Mouse (Mus musculus) liver, embryonic 14.5 days (tissue): ENCODE results near the gene Fads3. TPM values are rescaled to one million over a fixed set of nuclear protein-coding genes. Genes with fewer than 3 reads are reported as not detected.

Experiments
- ATAC-seq: fragments of 200-750 bp; cut with Nextera tagmentation; 2 replicates; pipeline ENCODE4 v1.8.0; 2017; ENCODE audit warnings: moderate number of reproducible peaks, mild to moderate bottlenecking, moderate library complexity; ENCODE audit not compliant: insufficient read depth
- DNase-seq, 3 experiments: peaks; one replicate each; pipeline ENCODE4 v3.0.0-alpha.2; 2012 to 2013; ENCODE audit warnings: low read depth in 3 of 3, low spot score in 3 of 3
- H3K27ac ChIP-seq: fragments of 300-500 bp; sonication (generic); 2 replicates; pipeline ENCODE4 v1.5.1; 2014; ENCODE audit warnings: moderate library complexity, mild to moderate bottlenecking, control low read depth, inconsistent platforms
- H3K27me3 ChIP-seq: fragments of 300-500 bp; sonication (generic); 2 replicates; pipeline ENCODE4 v1.6.1; 2014; ENCODE audit warnings: mild to moderate bottlenecking, low read length, moderate library complexity; ENCODE audit not compliant: control insufficient read depth, insufficient read depth
- H3K36me3 ChIP-seq: fragments of 300-500 bp; sonication (generic); replicated peaks from 2 replicates; pipeline ENCODE4 v1.6.1; 2014; ENCODE audit warnings: low read depth; ENCODE audit not compliant: control insufficient read depth, insufficient read depth
- H3K4me1 ChIP-seq, 2 experiments: fragments of 200-500 bp in 1 of 2; fragments of 300-500 bp in 1 of 2; sonication (generic) in 1 of 2; replicated peaks; 2 replicates each; pipeline ENCODE4 v1.6.1; 2012 to 2014; ENCODE audit warnings: antibody characterized with exemption in 1 of 2, inconsistent platforms in 1 of 2, low read length in 1 of 2; ENCODE audit not compliant: control insufficient read depth in 2 of 2, insufficient read depth in 2 of 2
- H3K4me2 ChIP-seq: fragments of 300-500 bp; sonication (generic); 2 replicates; pipeline ENCODE4 v1.6.1; 2014; ENCODE audit warnings: low read depth, mild to moderate bottlenecking, control low read depth, moderate library complexity
- H3K4me3 ChIP-seq, 2 experiments: fragments of 200-500 bp in 1 of 2; fragments of 300-500 bp in 1 of 2; sonication (generic) in 1 of 2; 2 replicates each; pipeline ENCODE4 v1.5.1; 2012 to 2014; ENCODE audit warnings: low read depth in 2 of 2, low read length in 2 of 2, mild to moderate bottlenecking in 2 of 2, control low read depth in 1 of 2, inconsistent platforms in 1 of 2, moderate library complexity in 1 of 2; ENCODE audit not compliant: insufficient read depth in 1 of 2
- H3K9ac ChIP-seq: fragments of 300-500 bp; sonication (generic); replicated peaks from 2 replicates; pipeline ENCODE4 v1.6.1; 2014; ENCODE audit warnings: mild to moderate bottlenecking, control low read depth, moderate library complexity
- H3K9me3 ChIP-seq: fragments of 300-500 bp; sonication (generic); 2 replicates; pipeline ENCODE4 v1.6.1; 2016; ENCODE audit warnings: low read length, mixed read lengths; ENCODE audit not compliant: control insufficient read depth
- CTCF ChIP-seq: IDR thresholded peaks from 2 replicates; pipeline ENCODE4 v1.5.1; 2016; ENCODE audit warnings: antibody characterized with exemption, low read depth, control low read depth
- EP300 ChIP-seq: IDR thresholded peaks from 2 replicates; pipeline ENCODE4 v1.6.1; 2016; ENCODE audit warnings: antibody characterized with exemption, low read depth
- WGBS: fragments of 180-500 bp; shearing (Covaris S2); extraction: QIAGEN DNeasy Blood & Tissue Kit; methylation state at CpG from one replicate; pipeline ENCODE4 v1.1.7; 2014; ENCODE audit not compliant: insufficient replicate concordance; 5-methylcytosine and 5-hydroxymethylcytosine counted together
- polyA plus RNA-seq, 2 experiments: library from polyadenylated mRNA; depleted of rRNA in 1 of 2; stranded (reverse) in 1 of 2; unstranded in 1 of 2; fragments of >200 nt; fragmentation: Nextera tagmentation in 1 of 2; extraction: Ambion mirVana in 1 of 2; gene quantifications; 2 replicates each; pipeline versions ENCODE4 v1.2.1 to v1.2.3; 2012 to 2014

The Fads3 gene
- polyA plus RNA-seq, 2 experiments, result 4.4 to 8.2 TPM

GRCm38 (mm10) chr19:10073145-10073544 lies 31.8 kb downstream of the Fads3 start:
- DNase-seq, result no peak

GRCm38 (mm10) chr19:10078392-10078791 lies 37.0 kb downstream of the Fads3 start:
- Histone ChIP-seq H3K27me3 (no peaks in the 10 kb centered on the region), H3K27ac (no peak overlapping the region), H3K36me3 (peaks cover 50% of the 10 kb centered on the region), H3K4me1 (no peaks in the 10 kb centered on the region), H3K9me3 (no peaks in the 10 kb centered on the region), H3K9ac (no peak overlapping the region), H3K4me2 (no peak overlapping the region), H3K4me3 (no peak overlapping the region)
- no peak for DNase-seq
- no peak for ATAC-seq
- TF ChIP-seq CTCF (no peak), EP300 (no peak)
- WGBS, result 79% methylated on average over 6 of the region's 6 CpGs

More at GRCm38 (mm10) chr19:10073145-10073544, 31.8 kb downstream of the Fads3 start:
- Histone ChIP-seq H3K4me3 (no peak overlapping the region), H3K4me1 (no peaks in the 10 kb centered on the region), H3K4me2 (no peak overlapping the region), H3K36me3 (peaks cover 37% of the 10 kb centered on the region), H3K27me3 (no peaks in the 10 kb centered on the region), H3K9me3 (no peaks in the 10 kb centered on the region), H3K9ac (no peak overlapping the region), H3K27ac (no peak overlapping the region)
- no peak for ATAC-seq
- TF ChIP-seq EP300 (no peak), CTCF (no peak)
- 73% methylated on average over 5 of the region's 5 CpGs for WGBS

GRCm38 (mm10) chr19:10080384-10080783 lies 39.0 kb downstream of the Fads3 start:
- TF ChIP-seq CTCF (no peak), EP300 (no peak)
- Histone ChIP-seq H3K9me3 (no peaks in the 10 kb centered on the region), H3K36me3 (peaks cover 42% of the 10 kb centered on the region), H3K4me2 (no peak overlapping the region), H3K4me3 (no peak overlapping the region), H3K9ac (no peak overlapping the region), H3K4me1 (no peaks in the 10 kb centered on the region), H3K27me3 (no peaks in the 10 kb centered on the region), H3K27ac (no peak overlapping the region)
- DNase-seq (no peak), ATAC-seq (no peak)
- WGBS, result 86% methylated on average over 7 of the region's 7 CpGs

- WGBS, result 36% methylated on average over 3 of the region's 3 CpGs
- peaks cover 29% of the 10 kb centered on the region for H3K36me3 ChIP-seq
- ATAC-seq, result no peak; the same call in 1 of the 2 replicates
Observed at GRCm38 (mm10) chr19:10082105-10082504, 40.7 kb downstream of the Fads3 start.

GRCm38 (mm10) chr19:10085454-10085853 lies 44.1 kb downstream of the Fads3 start:
- H3K4me3 ChIP-seq, result no peak overlapping the region
- ATAC-seq (no peak), DNase-seq (no peak)
- 78% methylated on average over 9 of the region's 9 CpGs for WGBS
- H3K27me3 ChIP-seq, result no peaks in the 10 kb centered on the region
- no peaks in the 10 kb centered on the region for H3K9me3 ChIP-seq
- H3K27ac ChIP-seq, result no peak overlapping the region
- no peak overlapping the region for H3K4me2 ChIP-seq
- H3K4me1 ChIP-seq, result no peaks in the 10 kb centered on the region
- no peak for TF ChIP-seq EP300
- TF ChIP-seq CTCF, result no peak
- H3K36me3 ChIP-seq, result peaks cover 19% of the 10 kb centered on the region
- no peak overlapping the region for H3K9ac ChIP-seq

More at GRCm38 (mm10) chr19:10082105-10082504, 40.7 kb downstream of the Fads3 start:
- TF ChIP-seq EP300 (no peak), CTCF (no peak)
- Histone ChIP-seq H3K27ac (no peak overlapping the region), H3K9me3 (no peaks in the 10 kb centered on the region), H3K4me3 (no peak overlapping the region), H3K9ac (no peak overlapping the region), H3K4me1 (no peaks in the 10 kb centered on the region), H3K4me2 (no peak overlapping the region), H3K27me3 (no peaks in the 10 kb centered on the region)
- DNase-seq, result no peak
